Mouse (Mus musculus) cerebellum, adult 8-10 months (tissue): Measurements from ENCODE around the gene Eif1.
A peak's percentile ranks its signal among the peaks of the same experiment; 100 is the strongest.
"Not testable (repeated sequence)": the region's sequence is repeated elsewhere in the genome, so short reads cannot be mapped to it uniquely, and the experiment has no call there.

Experiments used
- DNase-seq: peaks from one replicate; pipeline ENCODE4 v3.0.0; 2022

Gene Eif1

DNA sequence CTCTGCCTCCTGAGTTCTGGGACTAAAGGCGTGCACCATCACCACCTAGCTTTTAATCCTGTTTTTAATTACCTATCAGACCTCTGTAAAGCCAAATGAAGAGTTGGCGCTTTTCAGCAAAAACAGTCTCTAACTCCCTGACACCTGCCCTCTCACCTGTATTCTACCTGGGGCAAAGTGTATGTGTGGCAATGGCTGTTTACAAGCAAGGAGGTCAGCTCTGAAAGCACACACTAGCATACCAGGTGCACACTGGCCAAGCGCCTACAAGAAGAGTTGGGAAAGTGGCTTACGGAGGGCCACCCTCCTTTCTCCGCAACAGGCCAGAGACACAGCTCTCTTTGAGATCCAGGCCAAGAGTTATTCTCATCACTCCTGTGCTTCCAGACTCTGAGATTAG lies 4.2 kb upstream of the Eif1 start:
- no peak for DNase-seq

- DNase-seq: no peak
Observed at GRCm38 (mm10) chr11:100317826-100318380, 1.8 kb upstream of the Eif1 start.

- DNase-seq: no peak
Observed at GRCm38 (mm10) chr11:100318529-100319451, 895 bp upstream of the Eif1 start.

DNA sequence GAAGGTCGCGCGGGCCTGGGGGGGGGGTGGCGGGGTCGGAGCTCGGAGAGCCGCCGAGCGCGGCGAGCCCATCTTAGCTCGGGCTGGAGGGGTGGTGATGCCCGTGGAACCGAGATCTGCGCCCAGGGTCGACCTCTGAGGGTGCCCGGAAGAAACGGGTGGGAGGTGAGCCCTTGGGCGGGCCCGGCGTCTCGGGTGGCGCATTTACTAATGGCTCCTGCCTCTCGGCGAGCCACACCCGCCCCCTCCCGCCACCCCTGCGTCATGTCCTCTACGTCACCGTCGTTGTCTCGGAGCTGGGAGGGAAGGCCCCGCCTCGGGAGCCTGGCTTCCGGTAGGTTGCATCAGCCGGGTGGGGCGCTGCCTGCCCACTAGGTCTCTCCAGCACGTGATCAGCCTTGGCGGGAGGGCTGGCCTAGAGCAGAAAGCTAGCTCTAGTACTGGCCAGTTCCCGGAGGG lies 516 bp downstream of the Eif1 start:
- DNase-seq: peak; percentile 92

- peak; percentile 33 for DNase-seq
Observed at GRCm38 (mm10) chr11:100320701-100321410, 1.2 kb downstream of the Eif1 start.

DNA sequence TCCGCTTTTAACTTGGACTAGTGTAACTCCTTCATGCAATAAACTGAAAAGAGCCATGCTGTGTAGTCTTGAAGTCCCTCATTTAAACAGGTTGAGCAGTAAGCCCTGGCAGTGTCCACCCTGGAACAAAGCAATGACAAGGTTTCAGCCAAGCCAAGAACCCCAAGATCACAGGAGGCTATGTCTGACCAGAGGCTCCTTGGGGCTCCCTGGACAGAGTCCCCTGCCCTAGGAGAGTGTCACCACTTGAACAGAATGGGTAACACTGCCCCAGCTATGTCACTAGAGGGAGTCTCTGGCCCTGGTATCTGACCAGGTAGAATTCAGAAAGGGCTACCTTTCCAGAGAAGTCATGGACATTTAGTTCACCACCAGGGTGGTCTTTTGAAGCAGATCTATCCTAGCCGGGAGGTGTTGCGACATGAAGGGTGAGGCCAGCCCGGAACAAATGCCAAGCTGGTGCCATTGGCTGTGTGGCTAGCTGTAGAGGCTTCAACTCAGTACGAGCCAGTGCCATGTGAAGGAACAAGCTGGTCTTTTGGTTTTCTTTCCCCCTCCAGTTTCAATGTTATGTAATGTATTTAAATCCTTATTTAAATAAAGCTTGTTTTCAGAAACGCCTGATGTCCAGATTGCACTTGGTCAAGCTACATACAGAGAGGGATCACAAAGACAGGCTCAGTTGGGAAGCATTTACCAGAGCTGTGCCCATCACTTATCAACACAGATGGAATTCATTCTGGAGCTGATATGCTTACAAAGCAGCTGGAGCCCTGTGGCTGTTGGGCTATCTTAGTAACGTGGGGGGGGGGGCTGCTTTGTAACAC lies 2.0 kb downstream of the Eif1 start:
- DNase-seq: not testable (repeated sequence)

DNA sequence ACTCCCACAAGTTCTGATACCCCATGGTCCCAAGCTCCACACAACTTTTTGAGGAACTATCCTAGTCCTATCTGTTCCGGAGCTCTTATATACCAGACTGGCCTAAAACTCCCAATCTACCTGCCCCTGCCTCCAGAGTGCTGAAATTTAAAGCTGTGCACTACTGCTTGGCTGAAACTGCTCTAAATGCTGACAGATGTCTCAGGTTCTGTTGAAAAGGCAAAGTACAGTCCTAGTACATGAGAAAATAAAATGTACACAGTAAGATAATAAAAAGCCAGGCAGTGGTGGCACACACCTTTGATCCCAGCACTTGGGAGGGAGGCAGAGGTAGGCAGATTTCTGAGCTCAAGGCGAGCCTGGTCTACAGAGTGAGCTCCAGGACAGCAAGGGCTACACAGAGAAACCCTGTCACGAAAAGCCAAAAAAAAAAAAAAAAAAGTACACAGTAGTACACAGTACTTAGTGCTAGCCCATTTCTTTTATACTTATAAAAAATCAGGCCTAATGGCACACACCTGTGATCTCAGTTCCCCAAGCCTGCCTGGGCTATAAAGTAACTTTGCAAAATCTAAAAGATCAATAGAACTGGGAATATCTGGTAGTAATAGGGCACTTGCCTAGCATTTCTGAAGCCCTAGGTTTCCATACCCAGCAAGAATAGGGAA lies 3.0 kb downstream of the Eif1 start:
- no peak for DNase-seq

GRCm38 (mm10) chr11:100323578-100323977 lies 3.9 kb downstream of the Eif1 start:
- peak; percentile 49 for DNase-seq

GRCm38 (mm10) chr11:100325062-100325629 lies 5.5 kb downstream of the Eif1 start:
- no peak for DNase-seq

DNA sequence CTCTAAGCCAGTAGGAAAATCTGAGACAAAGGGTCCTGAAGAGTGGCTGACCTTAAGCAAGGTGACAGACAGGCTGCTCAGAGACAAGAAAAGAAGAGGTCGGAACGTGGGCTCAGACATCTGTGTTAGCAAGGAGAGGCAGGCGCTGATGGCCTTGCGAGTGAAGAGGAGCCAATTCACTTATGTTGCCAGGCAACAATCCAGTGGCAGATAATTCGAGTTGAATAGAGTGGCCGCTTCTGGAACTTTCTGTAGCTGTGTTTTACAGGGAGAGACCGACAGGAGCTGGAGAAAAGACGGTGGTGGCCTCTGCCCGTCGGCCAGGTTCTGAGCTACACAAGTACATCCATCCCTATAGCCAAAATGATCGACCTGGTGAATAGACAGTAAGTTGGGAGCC lies 7.6 kb downstream of the Eif1 start:
- no peak for DNase-seq

GRCm38 (mm10) chr11:100327761-100328160 lies 8.1 kb downstream of the Eif1 start:
- no peak for DNase-seq

GRCm38 (mm10) chr11:100330235-100330634 lies 10.6 kb downstream of the Eif1 start:
- DNase-seq: no peak

DNA sequence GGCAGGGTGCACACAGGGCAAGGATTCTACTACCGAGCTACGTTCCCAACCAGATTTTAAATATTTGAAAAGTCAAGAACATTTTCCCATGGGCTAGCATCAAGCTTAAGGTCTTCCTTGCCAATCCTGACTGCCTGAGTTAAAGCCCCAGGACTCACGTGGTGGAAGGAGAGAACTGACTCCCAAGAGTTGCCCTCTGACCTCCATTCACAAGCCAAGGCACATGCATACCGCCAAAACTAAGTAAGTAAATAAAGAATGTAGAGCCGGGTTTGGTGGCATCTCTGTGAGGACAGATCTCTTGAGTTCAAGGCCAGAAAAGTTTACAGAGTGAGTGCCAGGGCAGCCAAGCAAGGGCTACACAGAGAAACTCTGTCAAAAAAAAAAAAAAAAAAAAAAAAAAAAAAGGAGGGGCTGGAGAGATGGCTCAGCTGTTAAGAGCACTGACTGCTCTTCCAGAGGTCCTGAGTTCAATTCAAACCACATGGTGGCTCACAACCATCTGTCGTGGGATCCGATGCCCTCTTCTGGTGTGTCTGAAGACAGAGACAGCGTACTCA lies 11.2 kb downstream of the Eif1 start:
- not testable (repeated sequence) for DNase-seq

- no peak for DNase-seq
Observed at GRCm38 (mm10) chr11:100332766-100333515, 13.3 kb downstream of the Eif1 start.

DNA sequence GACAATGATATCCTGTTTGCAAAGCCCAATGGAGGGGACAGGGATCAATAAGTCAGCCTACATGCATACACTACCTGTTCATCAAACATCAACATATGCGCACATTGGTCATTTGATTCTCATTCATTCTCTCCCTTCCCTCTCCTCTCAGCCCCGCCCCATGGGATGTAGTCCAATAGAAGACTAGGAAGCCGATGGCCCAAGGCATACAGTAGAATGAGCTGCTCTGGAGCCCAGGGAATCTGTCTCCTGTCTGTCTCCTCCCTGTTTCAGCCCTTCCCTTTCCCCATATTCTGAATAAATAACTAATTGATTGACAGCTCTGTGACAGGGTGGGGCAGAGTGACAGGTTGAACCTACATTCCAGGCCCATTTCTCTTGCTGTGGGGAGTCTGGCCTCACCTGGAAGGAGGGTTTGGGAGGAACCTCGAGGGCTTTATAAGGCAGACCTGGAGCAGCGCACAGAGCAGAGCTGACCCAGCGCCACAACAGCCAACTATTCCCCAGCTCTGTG lies 14.3 kb downstream of the Eif1 start, which contains the start of gene Gast:
TSS of gene Gast (plus strand) at position 464 of the 514 bp plus-strand sequence.
- no peak for DNase-seq

DNA sequence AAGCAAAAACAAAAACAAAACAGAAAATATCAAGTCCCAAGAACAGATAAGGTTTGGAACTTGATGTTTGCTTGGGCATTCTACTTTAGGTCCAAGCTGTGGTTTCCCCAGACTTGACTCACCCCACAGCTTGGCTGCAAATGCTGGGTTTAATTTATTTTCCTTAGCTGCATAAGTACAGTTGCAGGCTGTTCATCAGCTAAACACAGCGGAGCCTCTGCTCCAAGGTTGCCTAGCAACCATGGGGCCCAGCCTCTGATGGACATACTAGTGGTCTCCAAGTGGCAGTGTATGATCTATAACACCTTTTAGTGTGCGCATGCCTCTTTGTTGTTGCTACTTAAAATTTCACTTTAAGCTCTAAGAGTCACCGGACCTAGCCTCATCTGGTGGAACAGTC lies 16.0 kb downstream of the Eif1 start:
- no peak for DNase-seq

- no peak for DNase-seq
Observed at GRCm38 (mm10) chr11:100344269-100344668, 24.6 kb downstream of the Eif1 start.

DNA sequence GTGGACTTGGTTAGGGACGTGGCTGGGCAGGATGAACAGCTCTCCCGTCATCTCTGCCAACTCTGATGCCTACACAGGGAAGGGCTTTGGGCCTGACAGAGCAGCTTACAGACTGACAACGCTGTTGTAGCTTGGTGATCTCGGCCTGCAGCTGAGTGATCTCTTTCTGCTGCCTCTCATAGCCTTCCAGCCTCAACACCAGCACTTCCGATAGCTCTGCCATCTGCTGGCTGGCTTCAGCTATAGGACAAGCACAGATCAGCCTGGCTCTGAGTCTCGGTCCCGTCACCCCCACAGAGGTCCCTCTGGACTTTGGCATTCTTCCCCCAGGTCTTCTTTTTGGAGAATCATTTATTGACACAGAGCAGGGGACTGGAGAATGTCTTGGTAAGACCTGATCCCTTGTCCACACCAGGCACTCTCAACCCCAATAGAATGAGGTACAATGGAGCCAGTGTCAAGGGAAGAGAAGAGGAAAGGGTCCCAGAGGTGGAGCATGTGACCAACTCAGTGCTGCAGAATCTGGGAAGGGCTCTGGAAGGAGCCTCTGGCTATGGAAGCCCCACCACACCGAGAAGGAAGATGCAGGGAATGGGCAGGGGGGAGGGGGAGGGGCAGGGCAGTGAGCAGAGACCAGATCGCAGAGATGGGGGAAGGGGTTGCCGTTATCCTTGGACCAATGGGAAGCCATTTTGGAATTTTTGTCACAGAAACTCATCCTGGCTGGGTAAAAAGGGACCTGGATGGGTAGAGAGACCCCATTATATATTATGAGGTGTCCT lies 32.6 kb downstream of the Eif1 start:
- no peak for DNase-seq

- DNase-seq: peak; percentile 53
Observed at GRCm38 (mm10) chr11:100355151-100355951, 35.7 kb downstream of the Eif1 start.
